Mouse (Mus musculus) gastrocnemius, postnatal 4 days (tissue): ENCODE results near the gene Colq. TPM values are rescaled to one million over a fixed set of nuclear protein-coding genes. Genes with fewer than 3 reads are reported as not detected.
"Not testable (repeated sequence)": the region's sequence is repeated elsewhere in the genome, so short reads cannot be mapped to it uniquely, and the experiment has no call there.

Experiments
- DNase-seq, 2 experiments: peaks; one replicate each; pipeline ENCODE4 v3.0.0; 2021 to 2022; ENCODE audit warnings: low spot score in 2 of 2, mixed read lengths in 2 of 2
- long read RNA-seq, 2 experiments: library from polyadenylated mRNA; stranded (forward); transcript quantifications; one replicate each; pipeline ENCODE4 v2.0.0; 2021
- total RNA-seq, 2 experiments: library from RNA; stranded (reverse); gene quantifications; 2 replicates each; pipeline ENCODE4 v1.2.3; 2021

Gene Colq
- total RNA-seq = 10 to 100 TPM; 10.4 to 15.2 TPM
- long read RNA-seq, experiment 1, transcript Colq-205 (17 exons, 2,867 nt) = minor isoform, 7 of 44 reads
- long read RNA-seq, experiment 1, transcript Colq-201 (17 exons, 2,837 nt) = major isoform, 24 of 44 reads
- long read RNA-seq, experiment 1, partial matches to known transcripts = 5 of 44 reads
- long read RNA-seq, experiment 1, other reads (novel, unspliced or antisense) = 8 of 44 reads
- long read RNA-seq, experiment 2, transcript Colq-205 (17 exons, 2,867 nt) = major isoform, 16 of 41 reads
- long read RNA-seq, experiment 2, transcript Colq-201 (17 exons, 2,837 nt) = minor isoform, 9 of 41 reads
- long read RNA-seq, experiment 2, partial matches to known transcripts = 7 of 41 reads
- long read RNA-seq, experiment 2, other reads (novel, unspliced or antisense) = 9 of 41 reads

DNA sequence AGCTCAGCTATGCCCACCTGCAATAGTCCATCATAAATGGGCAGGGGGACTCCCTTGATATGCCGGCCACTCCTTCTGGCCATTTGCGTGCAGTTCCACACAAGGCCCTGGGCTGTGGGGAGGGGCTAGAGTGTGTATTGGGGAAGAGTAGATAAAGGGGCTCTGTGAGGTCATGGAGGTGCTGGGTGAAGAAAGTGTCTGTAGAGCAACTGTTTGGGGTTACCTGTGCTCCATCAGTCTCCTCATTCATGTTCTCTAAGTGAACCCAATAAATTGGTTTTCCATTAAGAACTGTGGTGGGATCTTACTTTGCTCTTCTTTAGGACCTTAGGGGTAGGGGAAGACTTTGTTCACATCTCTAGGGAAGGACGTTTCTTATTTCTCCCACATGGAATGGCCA lies at the start of gene Colq:
Colq (minus strand) TSS at position 101 of the 400 bp plus-strand sequence.
- no peak for DNase-seq

DNA sequence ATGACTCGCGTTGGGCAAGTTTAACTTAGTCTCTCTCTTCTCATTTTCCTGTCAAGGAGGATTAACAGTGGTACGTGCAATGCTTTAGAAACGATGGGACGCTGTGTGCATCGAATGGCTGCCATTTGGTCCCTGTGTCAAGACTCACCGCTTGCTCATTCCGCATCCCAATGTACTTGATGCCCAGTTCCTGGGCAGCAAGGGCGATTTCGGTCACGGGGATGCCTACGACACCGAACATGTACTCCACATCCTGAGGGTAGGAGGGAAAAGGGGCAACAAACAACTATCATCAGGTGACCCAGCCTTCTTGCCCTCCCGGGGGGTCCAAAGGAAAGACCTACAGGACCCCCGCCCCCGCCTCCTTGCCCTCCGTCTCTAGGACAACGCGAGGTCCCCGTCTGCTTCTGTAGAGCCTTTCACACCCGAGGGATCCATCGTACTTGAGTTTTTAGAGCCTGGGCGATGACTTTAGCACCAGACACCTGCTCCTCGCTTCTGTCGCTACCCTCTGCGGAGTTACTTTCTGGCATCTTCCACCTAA lies 49.3 kb upstream of the Colq start, which contains the start of gene Gm49387:
Gm49387 (minus strand) TSS at position 533 of the 544 bp plus-strand sequence.
- no peak for DNase-seq

DNA sequence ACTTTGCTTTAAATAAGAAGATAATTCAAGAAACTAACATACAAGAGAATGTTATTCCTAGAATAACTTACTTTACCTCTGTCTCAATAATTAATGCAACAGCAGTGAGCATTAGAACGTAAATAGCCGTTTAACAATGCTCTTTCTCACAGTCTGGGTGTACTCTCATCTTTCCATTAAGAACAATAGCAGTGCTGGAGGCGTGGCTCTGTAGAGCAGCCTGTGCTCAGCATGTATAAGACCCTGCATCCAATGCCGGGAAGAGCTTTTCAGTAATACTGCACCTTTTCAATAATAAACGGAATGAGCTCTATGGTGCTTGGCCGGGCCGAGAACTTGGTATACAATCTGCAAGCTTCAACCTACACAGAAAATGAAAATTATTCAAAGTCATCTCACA lies 39.5 kb upstream of the Colq start:
- no peak for DNase-seq

DNA sequence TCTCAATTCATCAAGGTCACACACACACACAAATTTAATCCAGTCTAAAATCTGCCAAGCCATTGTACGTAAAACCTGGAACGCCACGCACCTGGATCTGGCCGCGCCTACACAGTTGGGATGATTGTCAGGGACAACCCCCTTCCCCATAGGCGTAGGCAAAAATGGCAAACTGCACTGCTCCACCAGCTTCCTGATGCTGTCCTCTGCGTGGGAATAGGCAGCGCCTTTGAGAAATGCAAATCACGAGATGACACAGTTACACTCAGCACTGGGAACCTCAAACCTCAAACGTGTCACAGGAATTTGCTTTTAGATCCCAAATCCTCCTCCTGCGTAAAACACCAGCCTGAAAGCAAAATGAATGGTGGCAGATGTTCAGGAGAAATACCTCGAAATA lies 31.6 kb upstream of the Colq start:
- DNase-seq = no peak

DNA sequence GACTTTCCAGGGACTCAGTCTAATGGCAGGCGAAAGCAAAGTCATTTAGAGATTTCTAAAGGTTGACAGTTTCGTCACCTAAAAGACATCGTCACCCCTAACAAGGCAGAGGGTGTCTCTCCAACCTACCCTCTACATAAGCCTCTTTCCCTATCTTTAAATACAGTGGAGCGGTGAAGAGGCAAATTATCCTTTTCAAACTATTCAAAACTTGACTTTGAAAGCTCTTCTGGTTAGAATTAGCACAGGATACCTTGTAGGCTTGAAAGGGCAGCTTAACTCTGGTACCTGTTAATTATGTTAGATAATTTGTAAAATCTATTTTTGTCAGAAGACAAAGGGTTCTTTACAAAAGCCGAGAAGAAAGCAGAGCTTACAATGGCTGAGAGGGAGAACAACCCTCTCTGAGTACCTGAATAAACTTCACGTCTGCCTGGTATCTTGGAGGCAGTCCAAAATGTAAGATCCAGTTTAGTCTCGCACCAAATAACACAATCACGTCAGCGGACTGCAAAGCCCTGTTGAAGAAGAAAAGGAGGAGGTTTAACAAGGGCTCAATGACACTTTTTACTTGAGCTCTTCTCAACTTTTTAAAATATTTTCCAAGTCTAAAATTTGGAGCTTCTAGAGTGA lies 29.6 kb upstream of the Colq start:
- DNase-seq = no peak

DNA sequence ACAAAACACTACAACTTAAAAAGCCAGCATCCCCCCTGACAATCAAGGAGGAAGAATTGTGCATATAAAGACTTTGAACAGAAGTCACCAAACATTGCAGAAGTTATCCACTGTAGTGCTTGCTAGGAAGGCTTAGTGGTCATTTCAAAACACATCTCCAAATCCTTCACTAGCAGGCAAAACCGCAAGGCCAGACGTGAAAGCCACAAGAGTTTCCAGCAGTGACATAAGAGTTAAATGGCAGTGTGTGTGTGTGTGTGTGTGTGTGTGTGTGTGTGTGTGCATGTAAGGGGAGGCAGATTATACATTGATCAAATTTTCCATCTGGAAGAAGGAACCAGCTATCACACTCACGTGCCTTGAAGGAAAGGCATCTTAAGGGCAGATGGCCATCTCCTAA lies 26.9 kb upstream of the Colq start:
- no peak for DNase-seq

DNA sequence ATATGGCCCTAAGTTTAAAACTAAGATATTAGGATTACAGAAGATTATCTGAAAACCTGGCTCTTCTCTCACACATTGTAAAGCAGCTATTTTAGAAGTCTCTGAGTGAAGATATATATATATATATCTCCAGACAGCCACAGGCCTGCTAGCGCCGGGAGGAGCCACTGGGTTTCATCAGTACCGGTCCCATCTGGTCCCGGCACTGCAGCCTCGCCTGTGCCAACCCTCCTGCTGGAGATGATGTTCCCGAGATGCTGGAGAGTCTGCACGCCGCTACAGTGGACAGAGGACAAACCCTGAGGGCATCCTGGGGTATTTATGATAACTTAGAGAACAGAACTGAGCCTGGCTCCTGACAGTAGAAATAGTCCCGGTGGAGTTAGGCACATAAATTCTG lies 26.1 kb upstream of the Colq start:
- no peak for DNase-seq

DNA sequence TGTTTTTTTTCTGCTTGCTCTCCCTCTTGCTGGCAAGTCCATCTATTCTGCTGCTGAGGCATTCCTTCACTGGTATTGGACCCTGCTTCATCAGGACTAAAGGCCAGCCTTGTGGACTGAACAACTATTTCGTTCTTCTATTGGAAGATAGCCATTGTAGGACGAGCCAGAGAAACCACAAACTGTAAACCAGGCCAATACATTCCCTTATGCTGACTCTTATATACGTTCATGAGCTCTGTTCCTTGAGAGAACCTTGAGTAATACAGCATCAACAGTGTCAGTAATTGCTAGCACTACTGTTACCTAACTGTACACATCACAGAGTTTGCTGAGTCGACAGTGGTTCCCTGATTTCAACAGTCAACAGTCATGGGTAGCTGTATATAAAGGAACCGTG lies 22.5 kb upstream of the Colq start:
- DNase-seq = no peak

DNA sequence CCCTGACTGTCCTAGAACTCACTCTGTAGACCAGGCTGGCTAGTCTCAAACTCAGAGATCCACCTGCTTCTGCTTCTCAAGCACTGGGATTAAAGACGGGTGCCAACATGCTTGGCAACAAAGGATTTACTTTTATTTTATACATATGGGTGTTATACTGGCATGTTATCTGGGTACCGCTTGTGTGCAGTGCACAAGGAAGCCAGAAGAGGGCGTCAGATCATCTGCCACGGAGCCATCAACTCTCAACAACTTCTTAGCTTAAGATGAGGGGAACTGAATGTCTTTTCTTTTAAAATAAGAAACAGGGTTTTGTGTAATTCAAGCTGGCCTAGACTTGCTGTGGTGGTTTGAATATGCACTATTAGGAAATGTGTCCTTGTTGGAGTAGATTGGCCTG lies 20.8 kb upstream of the Colq start:
- no peak for DNase-seq

DNA sequence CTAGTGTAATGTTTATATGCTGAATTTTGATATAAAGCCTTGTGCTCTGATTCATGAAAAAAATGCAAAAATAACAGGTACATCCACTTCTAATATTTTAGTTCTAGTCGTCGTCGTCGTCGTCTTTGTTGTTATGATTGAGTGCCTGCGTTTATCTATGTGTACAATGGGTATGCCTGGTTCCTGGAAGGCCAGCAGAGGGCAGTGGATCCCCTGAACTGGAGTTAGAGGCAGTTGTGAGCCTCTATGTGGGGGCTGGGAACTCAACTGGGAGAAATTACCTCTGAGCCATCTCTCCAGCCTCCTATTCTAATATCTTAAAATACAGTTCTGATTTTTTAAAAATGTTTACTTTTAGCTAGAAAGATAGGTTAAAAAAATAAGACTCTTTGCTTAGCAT lies 14.4 kb upstream of the Colq start:
- DNase-seq = no peak

DNA sequence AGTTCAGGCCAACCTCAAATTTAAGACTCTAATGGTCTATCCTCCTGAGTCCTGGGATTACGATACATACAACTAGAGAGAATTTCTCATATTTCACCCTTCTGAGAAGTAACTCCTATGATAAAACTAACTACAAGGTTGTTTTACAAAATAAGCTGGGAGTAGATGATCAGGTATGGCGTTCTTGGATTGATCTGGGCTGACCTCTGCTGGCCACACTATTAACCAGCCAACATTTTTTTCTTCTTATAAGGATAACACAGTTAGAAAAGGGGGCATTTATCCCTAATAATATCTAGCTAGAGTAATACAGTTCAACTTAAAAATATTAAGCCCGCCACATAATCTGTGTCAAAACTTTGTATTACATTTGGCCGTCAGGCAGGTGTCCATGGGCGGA lies 13.8 kb upstream of the Colq start:
- no peak for DNase-seq

DNA sequence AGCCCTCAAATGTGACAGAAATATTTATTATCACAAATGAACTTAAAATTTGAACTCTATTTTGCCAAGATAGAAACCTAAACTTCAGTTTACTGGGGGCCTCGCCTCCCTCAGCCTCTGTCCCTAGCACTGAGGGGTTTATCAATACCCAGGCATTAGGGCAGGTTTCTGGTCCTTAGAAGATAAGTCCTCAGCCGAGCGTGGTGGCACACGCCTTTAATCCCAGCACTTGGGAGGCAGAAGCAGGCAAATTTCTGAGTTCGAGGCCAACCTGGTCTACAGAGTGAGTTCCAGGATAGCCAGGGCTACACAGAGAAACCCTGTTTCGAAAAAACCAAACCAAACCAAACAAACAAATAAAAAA lies 11.5 kb upstream of the Colq start:
- not testable (repeated sequence) for DNase-seq

DNA sequence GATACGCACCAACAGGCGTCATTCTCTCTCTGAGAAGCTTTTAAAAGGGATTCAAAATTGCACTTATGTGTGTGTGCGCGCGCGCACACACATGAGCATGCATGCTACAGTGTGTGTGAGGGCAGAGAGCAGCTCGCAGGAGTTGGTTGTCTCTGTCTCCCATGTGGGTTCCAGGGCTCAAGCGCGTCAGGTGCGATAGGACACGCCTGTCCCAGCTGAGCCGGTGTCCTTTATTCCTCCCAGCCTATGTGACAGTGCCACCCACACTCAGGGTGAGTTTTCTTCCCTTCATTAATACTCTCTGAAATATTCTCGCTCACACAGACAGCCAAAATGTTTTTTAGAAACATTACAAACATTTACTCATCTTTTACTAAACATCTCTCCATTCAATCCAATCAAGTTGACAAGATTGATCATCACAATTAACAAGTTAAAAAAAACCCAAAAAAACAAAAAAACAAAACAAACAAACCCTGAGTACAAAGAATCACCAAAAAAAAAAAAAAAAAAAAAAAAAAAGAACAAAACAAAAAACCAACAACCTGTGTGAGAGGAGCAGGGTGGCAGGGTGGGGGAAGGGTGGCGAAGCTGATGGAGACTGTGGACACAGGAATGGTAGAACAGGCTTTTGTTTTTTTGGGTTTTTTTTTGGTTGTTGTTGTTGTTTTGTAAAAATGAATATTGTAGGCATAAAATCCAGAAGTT lies 10.9 kb upstream of the Colq start:
- no peak for DNase-seq

DNA sequence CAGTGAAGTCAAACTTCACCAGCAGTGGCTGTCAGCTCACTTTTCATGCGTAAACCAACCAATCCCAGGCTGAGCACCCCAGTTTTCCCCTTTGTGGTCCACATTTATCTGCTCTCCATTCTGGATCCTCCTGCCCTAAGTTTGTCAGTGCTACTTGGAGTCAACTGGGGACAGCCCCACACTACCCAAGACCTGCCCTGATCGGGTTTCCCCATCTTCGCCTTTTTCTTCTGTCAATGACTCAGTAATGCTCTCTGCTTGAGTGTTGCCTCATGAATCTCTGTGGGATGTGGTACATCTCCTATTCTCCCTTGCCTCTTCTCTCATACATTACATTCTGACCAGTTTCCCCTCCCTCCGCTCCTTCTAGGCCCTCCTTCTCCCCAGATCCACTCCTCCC lies 6.3 kb upstream of the Colq start:
- no peak for DNase-seq

DNA sequence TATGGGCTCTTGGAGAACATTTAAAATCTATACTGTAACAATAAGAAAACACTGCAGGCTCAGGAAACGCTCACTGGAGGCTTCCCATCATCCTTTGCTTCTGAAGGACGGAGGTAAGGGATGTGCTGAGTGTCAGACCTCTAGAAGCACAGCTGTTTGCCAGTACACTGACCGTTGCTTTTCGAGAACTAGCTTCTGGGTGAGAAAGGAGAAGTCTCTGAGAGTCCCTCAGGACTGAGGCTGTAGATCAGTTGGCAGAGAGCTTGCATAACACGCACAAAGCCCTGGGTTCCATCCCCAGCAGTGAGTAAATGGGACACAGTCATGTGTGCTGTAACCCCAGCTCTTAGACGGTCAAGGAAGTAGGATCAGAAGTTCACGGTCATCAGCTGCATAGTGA lies 5.3 kb upstream of the Colq start:
- no peak for DNase-seq

DNA sequence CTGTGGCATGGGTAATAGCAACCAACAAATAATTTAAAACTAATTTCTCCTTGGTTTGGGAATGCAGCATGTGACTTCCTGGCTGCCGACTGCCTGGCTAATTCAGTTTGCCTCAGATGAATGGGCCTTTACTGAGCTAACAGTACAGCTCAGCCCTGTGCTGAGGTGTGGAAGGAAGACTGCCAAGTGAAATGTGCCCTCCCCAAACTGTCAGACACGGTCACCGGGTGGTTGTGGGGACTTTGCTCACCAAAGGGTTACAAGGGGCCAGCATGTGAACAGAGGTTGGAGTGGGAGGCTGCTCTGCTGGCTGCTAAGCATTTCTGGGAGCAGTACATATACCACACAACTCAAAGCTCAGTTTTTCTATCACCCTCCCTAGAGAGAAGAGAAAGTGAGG lies 3.5 kb upstream of the Colq start:
- no peak for DNase-seq

DNA sequence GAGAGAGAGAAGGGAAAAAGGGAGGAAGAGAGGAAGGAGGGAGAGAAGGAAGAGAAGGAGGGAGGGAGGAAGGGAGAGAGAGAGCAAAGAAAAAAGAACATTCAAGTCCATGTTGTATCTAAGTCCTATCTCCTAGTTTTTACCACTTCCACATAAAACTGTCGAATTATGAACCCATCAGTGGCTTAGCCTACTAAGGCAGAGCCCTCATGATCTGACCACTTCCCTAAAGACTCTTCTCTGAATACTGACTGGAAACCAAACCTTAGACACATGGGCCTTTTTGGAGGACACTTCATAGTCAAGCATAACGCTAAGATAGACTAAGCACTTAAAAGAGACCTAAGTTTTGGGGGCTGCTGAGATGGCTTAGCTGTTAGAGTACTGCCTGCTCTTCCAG lies 1.9 kb upstream of the Colq start:
- no peak for DNase-seq

DNA sequence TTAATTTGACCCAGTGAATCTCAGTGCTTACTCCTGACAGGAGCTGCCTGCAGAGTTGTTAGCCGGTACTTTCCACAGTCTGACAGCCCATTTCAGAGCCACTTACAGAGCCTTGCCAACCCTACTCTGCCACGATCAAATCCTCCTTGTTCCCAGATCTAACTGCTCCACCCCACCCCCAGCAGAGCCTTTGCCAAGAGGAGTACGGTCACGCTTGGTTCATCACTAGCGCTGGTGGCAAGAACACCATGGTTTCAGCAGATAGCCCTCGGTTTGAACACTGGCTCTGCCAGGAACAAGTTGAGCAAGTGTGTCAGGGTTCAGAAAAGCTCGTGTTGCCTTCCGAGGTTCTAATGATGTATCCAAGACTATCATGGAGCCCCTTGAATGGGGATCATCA lies 4.7 kb downstream of the Colq start:
- DNase-seq = no peak

DNA sequence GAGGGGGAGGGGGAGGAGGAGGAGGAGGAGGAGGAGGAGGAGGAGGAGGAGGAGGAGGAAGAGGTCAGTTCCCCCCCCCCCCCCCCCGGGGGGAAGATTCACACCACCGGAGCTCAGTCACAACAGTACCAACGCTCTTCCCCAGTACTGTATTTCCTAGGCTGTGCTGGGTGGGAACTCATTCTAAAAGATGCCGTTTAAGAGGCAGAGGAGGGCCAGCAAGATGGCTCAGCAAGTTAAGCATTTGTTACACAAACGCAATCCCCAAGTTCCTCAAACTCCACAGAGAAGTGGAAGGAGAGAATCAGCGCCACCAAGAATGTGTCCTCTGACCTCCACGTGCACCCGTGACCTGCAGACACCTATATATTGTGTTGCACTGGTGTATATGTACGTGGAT lies 8.1 kb downstream of the Colq start:
- no peak for DNase-seq

DNA sequence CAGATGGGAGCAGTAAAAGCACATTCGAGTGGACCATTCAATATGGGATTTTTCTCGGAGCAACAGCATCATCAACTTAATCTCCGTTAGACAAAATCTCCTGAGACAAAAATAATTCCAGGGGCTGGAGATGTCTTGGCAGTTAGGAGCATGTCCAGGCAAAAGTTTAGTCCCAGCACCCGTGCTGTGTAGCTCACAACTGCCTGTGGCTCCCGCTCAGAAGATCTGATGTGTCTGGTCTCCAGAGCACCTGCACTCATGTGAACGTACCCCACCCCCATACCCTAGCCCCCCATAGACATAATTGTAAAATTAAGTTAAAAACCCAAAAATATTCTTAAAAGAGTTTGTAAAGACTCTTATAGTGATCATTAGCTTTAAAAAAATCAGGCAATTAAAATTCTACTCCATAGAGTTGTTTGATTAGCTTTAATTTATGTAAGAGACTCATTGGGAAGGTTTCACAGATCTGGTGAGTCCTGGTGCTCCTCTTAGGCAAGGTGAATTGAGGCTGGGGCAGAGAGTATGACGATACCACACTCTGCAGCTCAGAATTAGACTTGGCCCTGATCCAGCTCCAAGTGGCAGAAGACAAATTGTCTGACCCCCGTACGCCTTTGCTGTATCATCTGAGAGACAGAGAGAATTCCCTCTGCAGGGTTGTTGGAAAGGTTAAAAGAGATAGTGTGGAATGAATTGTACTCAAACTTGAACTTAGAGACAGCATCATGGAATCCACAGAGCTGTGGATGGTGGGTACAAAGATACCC lies 13.0 kb downstream of the Colq start:
- no peak for DNase-seq
